Mouse (Mus musculus) kidney, embryonic 14.5 days (tissue): ENCODE data around the gene Ybx2. TPM values are rescaled to one million over a fixed set of nuclear protein-coding genes. Genes with fewer than 3 reads are reported as not detected.

Source experiments
- ATAC-seq: fragments of 200-750 bp; cut with Nextera tagmentation; 2 replicates; pipeline ENCODE4 v1.8.0; 2017; ENCODE audit warnings: moderate number of reproducible peaks, mild to moderate bottlenecking, moderate TSS enrichment, moderate library complexity; ENCODE audit not compliant: low FRiP score, low TSS enrichment
- H3K27ac ChIP-seq: fragments of 300-500 bp; sonication (generic); 2 replicates; pipeline ENCODE4 v1.5.1; 2014; ENCODE audit warnings: low read depth, mild to moderate bottlenecking, low read length, moderate library complexity, mixed read lengths
- H3K27me3 ChIP-seq: fragments of 300-500 bp; sonication (generic); 2 replicates; pipeline ENCODE4 v1.6.1; 2014; ENCODE audit warnings: mild to moderate bottlenecking, low read length; ENCODE audit not compliant: control insufficient read depth, insufficient read depth
- H3K36me3 ChIP-seq: fragments of 300-500 bp; sonication (generic); 2 replicates; pipeline ENCODE4 v1.6.1; 2014; ENCODE audit warnings: low read length, mixed read lengths; ENCODE audit not compliant: control insufficient read depth, insufficient read depth
- H3K4me1 ChIP-seq: fragments of 300-500 bp; sonication (generic); 2 replicates; pipeline ENCODE4 v1.6.1; 2014; ENCODE audit warnings: low read length, mixed read lengths; ENCODE audit not compliant: control insufficient read depth, insufficient read depth
- H3K4me2 ChIP-seq: fragments of 300-500 bp; sonication (generic); replicated peaks from 2 replicates; pipeline ENCODE4 v1.6.1; 2014; ENCODE audit warnings: low read depth, mild to moderate bottlenecking, low read length
- H3K4me3 ChIP-seq: fragments of 300-500 bp; sonication (generic); 2 replicates; pipeline ENCODE4 v1.5.1; 2014; ENCODE audit warnings: mild to moderate bottlenecking, low read length
- H3K9ac ChIP-seq: fragments of 300-500 bp; sonication (generic); 2 replicates; pipeline ENCODE4 v1.6.1; 2014; ENCODE audit warnings: low read depth, mild to moderate bottlenecking, low read length, moderate library complexity
- H3K9me3 ChIP-seq: fragments of 300-500 bp; sonication (generic); 2 replicates; pipeline ENCODE4 v1.6.1; 2016; ENCODE audit warnings: low read length; ENCODE audit not compliant: control insufficient read depth
- WGBS: fragments of 180-500 bp; shearing (Covaris S2); extraction: QIAGEN DNeasy Blood & Tissue Kit; methylation state at CpG from one replicate; pipeline ENCODE4 v1.1.7; 2014; 5-methylcytosine and 5-hydroxymethylcytosine counted together
- polyA plus RNA-seq: library from polyadenylated mRNA; unstranded; fragments of >200 nt; fragmentation: Nextera tagmentation; extraction: Ambion mirVana; gene quantifications from 2 replicates; pipeline ENCODE4 v1.2.1, GENCODE M21; 2014

The Ybx2 gene
- polyA plus RNA-seq, 1 experiment from 2014 or later: 10.1 TPM

- peaks cover 17% of the 10 kb centered on the region for H3K4me1 ChIP-seq
- under 1% methylated on average over 39 of the region's 39 CpGs for WGBS
- H3K36me3 ChIP-seq: peaks cover 36% of the 10 kb centered on the region
- H3K9ac ChIP-seq: peak overlapping the region; percentile 96
- no peaks in the 10 kb centered on the region for H3K9me3 ChIP-seq
- H3K27me3 ChIP-seq: no peaks in the 10 kb centered on the region
- H3K4me2 ChIP-seq: peak overlapping the region; percentile 97
- peak overlapping the region; percentile 99 for H3K27ac ChIP-seq
- ATAC-seq: peak; percentile 5; the same call in 1 of the 2 replicates
- H3K4me3 ChIP-seq: peak overlapping the region; percentile 93
Observed at GRCm38 (mm10) chr11:69901993-69902392, 33.6 kb upstream of the Ybx2 start.

GRCm38 (mm10) chr11:69902972-69903371 is 32.6 kb upstream of the Ybx2 start:
- peaks cover 46% of the 10 kb centered on the region for H3K36me3 ChIP-seq

GRCm38 (mm10) chr11:69904311-69904710 is 31.3 kb upstream of the Ybx2 start:
- Histone ChIP-seq H3K27ac (no peak overlapping the region), H3K4me3 (no peak overlapping the region), H3K27me3 (no peaks in the 10 kb centered on the region), H3K36me3 (peaks cover 60% of the 10 kb centered on the region), H3K9ac (no peak overlapping the region), H3K4me2 (no peak overlapping the region), H3K4me1 (peaks cover 16% of the 10 kb centered on the region), H3K9me3 (no peaks in the 10 kb centered on the region)
- 96% methylated on average over 9 of the region's 9 CpGs for WGBS
- ATAC-seq: no peak

More at GRCm38 (mm10) chr11:69902972-69903371, 32.6 kb upstream of the Ybx2 start:
- H3K4me1 ChIP-seq: peaks cover 17% of the 10 kb centered on the region
- H3K27me3 ChIP-seq: no peaks in the 10 kb centered on the region
- peak overlapping the region; percentile 96; the same call in 1 of the 2 replicates for H3K9ac ChIP-seq
- WGBS: 87% methylated on average over 13 of the region's 13 CpGs
- no peaks in the 10 kb centered on the region for H3K9me3 ChIP-seq
- no peak for ATAC-seq
- no peak overlapping the region for H3K27ac ChIP-seq
- H3K4me3 ChIP-seq: peak overlapping the region; percentile 93
- H3K4me2 ChIP-seq: peak overlapping the region; percentile 97

GRCm38 (mm10) chr11:69908645-69909044 is 27.0 kb upstream of the Ybx2 start:
- WGBS: 94% methylated on average over 11 of the region's 11 CpGs
- no peak overlapping the region for H3K9ac ChIP-seq
- H3K36me3 ChIP-seq: peaks cover 94% of the 10 kb centered on the region
- H3K27me3 ChIP-seq: no peaks in the 10 kb centered on the region
- ATAC-seq: no peak
- no peak overlapping the region for H3K4me3 ChIP-seq
- no peak overlapping the region for H3K4me2 ChIP-seq
- H3K9me3 ChIP-seq: no peaks in the 10 kb centered on the region
- 0 out of 2 replicates have a peak overlapping the region, but pooled peaks have one; percentile 19 for H3K27ac ChIP-seq
- 0 out of 2 replicates have a peak, but pooled peaks cover 4% of the 10 kb centered on the region for H3K4me1 ChIP-seq

- Histone ChIP-seq H3K9ac (no peak overlapping the region), H3K36me3 (peaks cover 89% of the 10 kb centered on the region), H3K4me3 (no peak overlapping the region), H3K27ac (no peak overlapping the region), H3K27me3 (no peaks in the 10 kb centered on the region), H3K4me2 (no peak overlapping the region), H3K4me1 (0 out of 2 replicates have a peak, but pooled peaks cover 4% of the 10 kb centered on the region), H3K9me3 (no peaks in the 10 kb centered on the region)
- ATAC-seq: no peak
- WGBS: 93% methylated on average over 5 of the region's 5 CpGs
Observed at GRCm38 (mm10) chr11:69909174-69909573, 26.4 kb upstream of the Ybx2 start.

GRCm38 (mm10) chr11:69910177-69910576 is 25.4 kb upstream of the Ybx2 start:
- WGBS: 94% methylated on average over 8 of the region's 8 CpGs
- no peak overlapping the region for H3K27ac ChIP-seq
- peaks cover 87% of the 10 kb centered on the region for H3K36me3 ChIP-seq
- no peaks in the 10 kb centered on the region for H3K27me3 ChIP-seq
- no peak overlapping the region for H3K4me3 ChIP-seq
- H3K4me2 ChIP-seq: no peak overlapping the region
- no peak overlapping the region for H3K9ac ChIP-seq
- peaks cover 11% of the 10 kb centered on the region for H3K4me1 ChIP-seq
- ATAC-seq: no peak
- no peaks in the 10 kb centered on the region for H3K9me3 ChIP-seq

GRCm38 (mm10) chr11:69910781-69911560 is 24.6 kb upstream of the Ybx2 start:
- no peak overlapping the region for H3K4me2 ChIP-seq
- H3K36me3 ChIP-seq: peaks cover 87% of the 10 kb centered on the region
- no peak overlapping the region for H3K27ac ChIP-seq
- no peaks in the 10 kb centered on the region for H3K9me3 ChIP-seq
- no peaks in the 10 kb centered on the region for H3K27me3 ChIP-seq
- H3K9ac ChIP-seq: no peak overlapping the region
- no peak for ATAC-seq
- 96% methylated on average over 17 of the region's 17 CpGs for WGBS
- no peak overlapping the region for H3K4me3 ChIP-seq
- peaks cover 13% of the 10 kb centered on the region for H3K4me1 ChIP-seq

GRCm38 (mm10) chr11:69911701-69912100 is 23.9 kb upstream of the Ybx2 start:
- Histone ChIP-seq H3K4me2 (no peak overlapping the region), H3K9me3 (no peaks in the 10 kb centered on the region), H3K9ac (no peak overlapping the region), H3K36me3 (peaks cover 87% of the 10 kb centered on the region), H3K4me1 (peaks cover 18% of the 10 kb centered on the region), H3K27me3 (no peaks in the 10 kb centered on the region), H3K27ac (no peak overlapping the region), H3K4me3 (no peak overlapping the region)
- ATAC-seq: no peak
- 95% methylated on average over 6 of the region's 6 CpGs for WGBS
